Mouse (Mus musculus) limb, embryonic 10.5 days (tissue): Measurements from ENCODE around the gene Mageh1. TPM values are rescaled to one million over a fixed set of nuclear protein-coding genes. Genes with fewer than 3 reads are reported as not detected.
"Not testable (repeated sequence)": the region's sequence is repeated elsewhere in the genome, so short reads cannot be mapped to it uniquely, and the experiment has no call there.

Source experiments
- DNase-seq: peaks from one replicate; pipeline ENCODE4 v3.0.0-alpha.2; 2017; ENCODE audit warnings: low spot score
- H3K27ac ChIP-seq: fragments of 300-500 bp; sonication (generic); 2 replicates; pipeline ENCODE4 v1.5.1; 2016; ENCODE audit warnings: mild to moderate bottlenecking
- H3K27me3 ChIP-seq: fragments of 300-500 bp; sonication (generic); 2 replicates; pipeline ENCODE4 v1.6.1; 2016; ENCODE audit warnings: low read depth, mild to moderate bottlenecking; ENCODE audit not compliant: poor library complexity, severe bottlenecking
- H3K36me3 ChIP-seq: fragments of 300-500 bp; sonication (generic); 2 replicates; pipeline ENCODE4 v1.6.1; 2016; ENCODE audit warnings: mild to moderate bottlenecking, moderate library complexity
- H3K4me1 ChIP-seq: fragments of 300-500 bp; sonication (generic); 2 replicates; pipeline ENCODE4 v1.6.1; 2016
- H3K4me3 ChIP-seq: fragments of 300-500 bp; sonication (generic); 2 replicates; pipeline ENCODE4 v1.5.1; 2016; ENCODE audit warnings: mild to moderate bottlenecking, moderate library complexity
- H3K9me3 ChIP-seq: fragments of 300-500 bp; sonication (generic); replicated peaks from 2 replicates; pipeline ENCODE4 v1.6.1; 2016; ENCODE audit warnings: mild to moderate bottlenecking
- WGBS: fragments of 180-500 bp; shearing (Covaris S2); methylation state at CpG from one replicate; pipeline ENCODE4 v1.1.7; 2016; 5-methylcytosine and 5-hydroxymethylcytosine counted together
- polyA plus RNA-seq: library from polyadenylated mRNA; unstranded; fragments of >200 nt; fragmentation: Nextera tagmentation; extraction: Ambion mirVana; gene quantifications from 2 replicates; pipeline ENCODE4 v1.2.1, GENCODE M21; 2016

Mageh1 gene
- polyA plus RNA-seq, result 38.6 and 49.3 TPM in 2 replicates

GRCm38 (mm10) chrX:153037087-153037971 is at the start of gene Mageh1:
TSS of gene Mageh1 (minus strand) at chrX:153037575.
- Histone ChIP-seq H3K27me3 (peaks cover 60% of the 10 kb centered on the region), H3K36me3 (no peaks in the 10 kb centered on the region), H3K9me3 (no peaks in the 10 kb centered on the region), H3K4me3 (peak within 1 kb of the TSS; percentile 59), H3K27ac (peak within 1 kb of the TSS; percentile 90), H3K4me1 (no peaks in the 10 kb centered on the region)
- DNase-seq, result peak; percentile 80
- 11% methylated on average over 49 of the region's 49 CpGs for WGBS

- WGBS, result 10% methylated on average over 9 of the region's 22 CpGs
- DNase-seq, H3K9me3 ChIP-seq, H3K4me1 ChIP-seq, H3K36me3 ChIP-seq: not testable (repeated sequence)
- peaks cover 67% of the 10 kb centered on the region for H3K27me3 ChIP-seq
- peak overlapping the region; percentile 59 for H3K4me3 ChIP-seq
- peak overlapping the region; percentile 90; the same call in 1 of the 2 replicates for H3K27ac ChIP-seq
These were observed 783 bp upstream of the Mageh1 start for GRCm38 (mm10) chrX:153037972-153038744.

DNA sequence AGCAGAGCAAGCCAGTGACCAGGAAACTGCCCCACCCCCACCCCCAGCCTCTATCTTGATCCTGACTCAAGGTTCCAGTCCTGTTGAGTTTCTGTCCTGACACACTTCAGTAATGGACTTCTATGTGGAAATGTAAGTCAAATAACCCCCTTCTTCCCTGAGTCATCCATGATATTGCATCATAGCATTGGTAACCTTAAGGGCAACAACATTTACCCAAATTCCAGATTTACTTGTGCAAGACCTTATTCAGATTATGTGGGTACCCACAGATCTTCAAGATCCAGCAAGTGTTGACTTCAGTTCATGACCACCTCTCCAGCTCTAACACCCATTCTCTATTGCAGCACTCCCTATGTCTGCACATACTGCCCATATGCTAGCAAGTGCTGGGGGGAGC is 5.8 kb downstream of the Mageh1 start:
- not testable (repeated sequence) for H3K36me3 ChIP-seq, H3K4me1 ChIP-seq, H3K4me3 ChIP-seq, H3K9me3 ChIP-seq, H3K27ac ChIP-seq, DNase-seq
- H3K27me3 ChIP-seq, result peaks cover 34% of the 10 kb centered on the region

DNA sequence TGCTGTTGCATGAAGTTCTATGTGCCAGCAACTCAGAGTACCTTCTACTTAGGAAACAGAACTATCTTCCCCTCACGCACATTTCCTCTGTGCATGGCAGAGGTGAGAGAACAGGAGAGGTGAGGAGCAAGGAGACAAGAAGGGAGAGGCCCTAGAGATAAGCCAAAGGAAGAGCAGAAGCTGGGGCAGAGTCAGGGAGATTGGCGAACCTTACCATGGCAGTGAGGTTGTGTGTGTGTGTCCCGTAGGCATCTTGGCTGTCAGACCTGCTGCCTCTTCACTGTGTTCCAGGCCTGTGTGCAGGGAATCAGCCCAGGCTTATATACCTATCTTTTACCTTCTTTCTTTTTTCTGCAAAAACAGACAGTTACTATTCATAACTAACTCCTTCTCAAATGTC is 11.7 kb downstream of the Mageh1 start:
- not testable (repeated sequence) for H3K36me3 ChIP-seq, H3K4me3 ChIP-seq, H3K9me3 ChIP-seq, H3K27ac ChIP-seq, DNase-seq, H3K4me1 ChIP-seq
- 88% methylated on average over 3 of the region's 3 CpGs for WGBS
- peaks cover 30% of the 10 kb centered on the region; the same call in 1 of the 2 replicates for H3K27me3 ChIP-seq

GRCm38 (mm10) chrX:153025255-153025654 is 12.1 kb downstream of the Mageh1 start:
- H3K4me1 ChIP-seq, H3K9me3 ChIP-seq, DNase-seq, H3K36me3 ChIP-seq, H3K27ac ChIP-seq, H3K4me3 ChIP-seq: not testable (repeated sequence)
- peaks cover 31% of the 10 kb centered on the region; the same call in 1 of the 2 replicates for H3K27me3 ChIP-seq
- no CpG with 5 or more reads among the region's 3 CpGs for WGBS

DNA sequence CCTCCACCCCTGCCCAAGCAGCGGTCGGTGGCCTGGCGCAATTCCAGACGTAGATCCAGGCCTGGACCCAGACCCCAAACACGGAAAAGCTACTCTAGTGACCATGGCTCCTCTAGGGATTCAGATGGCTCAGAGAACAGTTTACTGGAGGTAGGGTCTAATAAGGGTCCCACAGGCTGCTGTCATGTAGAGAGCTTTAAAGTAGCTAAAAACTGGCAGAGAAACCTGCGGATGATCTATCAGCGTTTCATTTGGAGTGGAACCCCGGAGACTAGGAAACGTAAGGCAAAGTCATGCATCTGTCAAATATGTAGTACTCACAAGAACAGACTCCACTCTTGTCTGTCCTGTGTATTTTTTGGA is 29.7 kb downstream of the Mageh1 start:
- no peaks in the 10 kb centered on the region for H3K4me1 ChIP-seq
- peak overlapping the region; percentile 62 for H3K4me3 ChIP-seq
- H3K27me3 ChIP-seq, result peaks cover 53% of the 10 kb centered on the region
- no peak for DNase-seq
- H3K9me3 ChIP-seq, result no peaks in the 10 kb centered on the region
- WGBS, result 26% methylated on average over 9 of the region's 9 CpGs
- peak overlapping the region; percentile 88 for H3K27ac ChIP-seq
- H3K36me3 ChIP-seq, result no peaks in the 10 kb centered on the region

GRCm38 (mm10) chrX:153007021-153007684 is 30.2 kb downstream of the Mageh1 start:
- peak overlapping the region; percentile 62 for H3K4me3 ChIP-seq
- WGBS, result 20% methylated on average over 57 of the region's 58 CpGs
- H3K27ac ChIP-seq, result peak overlapping the region; percentile 88
- H3K36me3 ChIP-seq, result no peaks in the 10 kb centered on the region
- H3K4me1 ChIP-seq, result no peaks in the 10 kb centered on the region
- DNase-seq, result peak; percentile 73
- H3K27me3 ChIP-seq, result peaks cover 47% of the 10 kb centered on the region
- no peaks in the 10 kb centered on the region for H3K9me3 ChIP-seq

- peak; percentile 51 for DNase-seq
- H3K4me1 ChIP-seq, result no peaks in the 10 kb centered on the region
- no peaks in the 10 kb centered on the region for H3K9me3 ChIP-seq
- H3K27ac ChIP-seq, result peak within 1 kb of the TSS; percentile 88
- H3K36me3 ChIP-seq, result no peaks in the 10 kb centered on the region
- H3K4me3 ChIP-seq, result peak within 1 kb of the TSS; percentile 62
- 16% methylated on average over 23 of the region's 23 CpGs for WGBS
- peaks cover 41% of the 10 kb centered on the region for H3K27me3 ChIP-seq
These were observed 31.0 kb downstream of the Mageh1 start, which contains the start of gene Usp51 for GRCm38 (mm10) chrX:153006387-153006841. TSS of gene Usp51 (plus strand) at chrX:153006469.

- DNase-seq, H3K4me1 ChIP-seq: not testable (repeated sequence)
- no CpG with 5 or more reads among the region's 3 CpGs for WGBS
These were observed 41.3 kb downstream of the Mageh1 start for GRCm38 (mm10) chrX:152996105-152996504.

DNA sequence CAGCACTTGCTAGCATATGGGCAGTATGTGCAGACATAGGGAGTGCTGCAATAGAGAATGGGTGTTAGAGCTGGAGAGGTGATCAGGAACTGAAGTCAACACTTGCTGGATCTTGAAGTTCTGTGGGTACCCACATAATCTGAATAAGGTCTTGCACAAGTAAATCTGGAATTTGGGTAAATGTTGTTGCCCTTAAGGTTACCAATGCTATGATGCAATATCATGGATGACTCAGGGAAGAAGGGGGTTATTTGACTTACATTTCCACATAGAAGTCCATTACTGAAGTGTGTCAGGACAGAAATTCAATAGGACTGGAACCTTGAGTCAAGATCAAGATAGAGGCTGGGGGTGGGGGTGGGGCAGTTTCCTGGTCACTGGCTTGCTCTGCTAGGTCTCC is 47.5 kb downstream of the Mageh1 start:
- peaks cover 19% of the 10 kb centered on the region for H3K27me3 ChIP-seq
- not testable (repeated sequence) for H3K27ac ChIP-seq, H3K9me3 ChIP-seq, DNase-seq, H3K4me1 ChIP-seq, H3K4me3 ChIP-seq, H3K36me3 ChIP-seq

More at GRCm38 (mm10) chrX:152996105-152996504, 41.3 kb downstream of the Mageh1 start:
- H3K27me3 ChIP-seq, result peaks cover 16% of the 10 kb centered on the region
- H3K4me3 ChIP-seq, H3K9me3 ChIP-seq, H3K36me3 ChIP-seq, H3K27ac ChIP-seq: not testable (repeated sequence)
